Mouse (Mus musculus) heart, embryonic 16.5 days (tissue): ENCODE data around the gene Inpp5f. TPM values are rescaled to one million over a fixed set of nuclear protein-coding genes. Genes with fewer than 3 reads are reported as not detected.
A peak's percentile ranks its signal among the peaks of the same experiment; 100 is the strongest.
"Not testable (repeated sequence)": the region's sequence is repeated elsewhere in the genome, so short reads cannot be mapped to it uniquely, and the experiment has no call there.

Experiments used
- ATAC-seq: fragments of 200-750 bp; cut with Nextera tagmentation; replicated peaks from 2 replicates; pipeline ENCODE4 v1.8.0; 2017; ENCODE audit warnings: moderate number of reproducible peaks; ENCODE audit not compliant: insufficient read depth, low FRiP score; ENCODE audit errors: extremely low read depth
- H3K27ac ChIP-seq: fragments of 300-500 bp; sonication (generic); 2 replicates; pipeline ENCODE4 v1.5.1; 2014; ENCODE audit warnings: mild to moderate bottlenecking, low read length, control low read depth, moderate library complexity
- H3K27me3 ChIP-seq: fragments of 300-500 bp; sonication (generic); 2 replicates; pipeline ENCODE4 v1.6.1; 2014; ENCODE audit warnings: low read length, mixed read lengths; ENCODE audit not compliant: control insufficient read depth, insufficient read depth
- H3K36me3 ChIP-seq: fragments of 300-500 bp; sonication (generic); 2 replicates; pipeline ENCODE4 v1.6.1; 2014; ENCODE audit not compliant: control insufficient read depth, insufficient read depth
- H3K4me1 ChIP-seq: fragments of 300-500 bp; sonication (generic); 2 replicates; pipeline ENCODE4 v1.6.1; 2014; ENCODE audit warnings: low read length, mixed read lengths; ENCODE audit not compliant: control insufficient read depth, insufficient read depth
- H3K4me2 ChIP-seq: fragments of 300-500 bp; sonication (generic); 2 replicates; pipeline ENCODE4 v1.6.1; 2014; ENCODE audit warnings: low read depth, mild to moderate bottlenecking, control low read depth, low read length
- H3K4me3 ChIP-seq: fragments of 300-500 bp; sonication (generic); 2 replicates; pipeline ENCODE4 v1.5.1; 2014; ENCODE audit warnings: mild to moderate bottlenecking, control low read depth, low read length
- H3K9ac ChIP-seq: fragments of 300-500 bp; sonication (generic); 2 replicates; pipeline ENCODE4 v1.6.1; 2014; ENCODE audit warnings: low read length, control low read depth
- H3K9me3 ChIP-seq: fragments of 300-500 bp; sonication (generic); replicated peaks from 2 replicates; pipeline ENCODE4 v1.6.1; 2016; ENCODE audit warnings: low read length; ENCODE audit not compliant: control insufficient read depth
- WGBS: fragments of 180-500 bp; shearing (Covaris S2); extraction: QIAGEN DNeasy Blood & Tissue Kit; methylation state at CpG from one replicate; pipeline ENCODE4 v1.1.7; 2014; 5-methylcytosine and 5-hydroxymethylcytosine counted together
- polyA plus RNA-seq: library from polyadenylated mRNA; unstranded; fragments of >200 nt; fragmentation: Nextera tagmentation; extraction: Ambion mirVana; gene quantifications from 2 replicates; pipeline ENCODE4 v1.2.1, GENCODE M21; 2015

Gene Inpp5f
- polyA plus RNA-seq, 1 experiment from 2014 or later: 10.0 TPM

DNA sequence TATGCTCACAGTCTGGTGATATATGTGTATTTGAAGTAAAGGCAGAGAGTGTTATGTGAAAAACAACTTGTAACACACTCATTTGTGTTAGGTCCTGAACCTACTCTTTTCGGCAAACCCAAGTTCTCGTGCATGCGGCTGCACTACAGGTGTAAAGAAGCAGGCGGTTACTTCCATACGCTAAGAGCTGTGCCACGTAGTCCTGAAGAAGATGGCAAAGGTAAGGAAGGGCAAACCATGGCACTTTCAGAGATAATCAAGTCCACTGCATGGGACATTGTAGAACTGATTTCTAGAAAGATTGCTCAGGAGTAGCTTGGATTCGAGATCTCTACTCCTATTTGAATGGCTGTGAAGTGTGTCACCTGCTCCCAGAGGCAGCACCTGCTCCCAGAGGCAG is 81.0 kb downstream of the Inpp5f start:
- Histone ChIP-seq H3K9me3 (peaks cover 10% of the 10 kb centered on the region), H3K4me1 (no peaks in the 10 kb centered on the region), H3K4me3 (no peak overlapping the region), H3K27me3 (no peaks in the 10 kb centered on the region), H3K9ac (no peak overlapping the region), H3K27ac (no peak overlapping the region), H3K4me2 (no peak overlapping the region), H3K36me3 (peaks cover 30% of the 10 kb centered on the region)
- ATAC-seq: no peak
- 88% methylated on average over 7 of the region's 7 CpGs for WGBS

DNA sequence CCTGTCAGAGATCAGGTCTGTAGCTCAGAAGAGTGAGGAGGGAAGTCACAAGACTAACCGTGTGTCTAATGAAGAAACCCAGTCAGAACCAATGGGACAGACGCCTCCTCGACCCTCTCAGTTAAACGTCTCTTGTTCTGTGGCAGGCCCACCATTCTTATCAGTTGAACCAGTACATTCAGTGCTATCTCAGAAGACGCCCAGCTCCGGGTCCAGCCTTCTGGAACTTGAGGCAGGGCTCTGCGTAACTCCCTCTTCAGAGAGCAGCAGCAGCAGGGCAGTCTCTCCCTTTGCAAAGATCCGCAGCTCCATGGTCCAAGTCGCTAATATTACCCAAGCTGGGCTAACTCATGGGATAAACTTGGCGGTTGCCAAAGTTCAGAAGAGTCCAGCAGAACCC is 83.7 kb downstream of the Inpp5f start:
- H3K9ac ChIP-seq: no peak overlapping the region
- H3K36me3 ChIP-seq: peaks cover 38% of the 10 kb centered on the region
- WGBS: 70% methylated on average over 10 of the region's 10 CpGs
- no peak overlapping the region for H3K4me2 ChIP-seq
- no peaks in the 10 kb centered on the region for H3K27me3 ChIP-seq
- no peaks in the 10 kb centered on the region for H3K4me1 ChIP-seq
- no peak overlapping the region for H3K4me3 ChIP-seq
- no peak overlapping the region for H3K27ac ChIP-seq
- H3K9me3 ChIP-seq: no peaks in the 10 kb centered on the region
- no peak for ATAC-seq

GRCm38 (mm10) chr7:128699959-128700358 is 88.8 kb downstream of the Inpp5f start:
- not testable (repeated sequence) for H3K4me3 ChIP-seq, H3K9me3 ChIP-seq, H3K27me3 ChIP-seq, H3K4me2 ChIP-seq, H3K9ac ChIP-seq, H3K4me1 ChIP-seq, ATAC-seq, H3K27ac ChIP-seq
- 67% methylated on average over 6 of the region's 6 CpGs for WGBS
- H3K36me3 ChIP-seq: peaks cover 66% of the 10 kb centered on the region

GRCm38 (mm10) chr7:128705735-128706134 is 94.6 kb downstream of the Inpp5f start:
- H3K9ac ChIP-seq: no peak overlapping the region
- H3K9me3 ChIP-seq: no peaks in the 10 kb centered on the region
- H3K36me3 ChIP-seq: peaks cover 65% of the 10 kb centered on the region
- H3K27ac ChIP-seq: no peak overlapping the region
- no peak overlapping the region for H3K4me2 ChIP-seq
- ATAC-seq: peak; percentile 78
- no peaks in the 10 kb centered on the region for H3K27me3 ChIP-seq
- H3K4me1 ChIP-seq: no peaks in the 10 kb centered on the region
- no peak overlapping the region for H3K4me3 ChIP-seq
- WGBS: 22% methylated on average over 4 of the region's 4 CpGs

GRCm38 (mm10) chr7:128717991-128718390 is 106.9 kb downstream of the Inpp5f start:
- H3K9me3 ChIP-seq: no peaks in the 10 kb centered on the region
- no peak overlapping the region for H3K4me2 ChIP-seq
- no peaks in the 10 kb centered on the region for H3K27me3 ChIP-seq
- WGBS: 51% methylated on average over 4 of the region's 4 CpGs
- H3K36me3 ChIP-seq: peaks cover 42% of the 10 kb centered on the region
- no peak for ATAC-seq
- no peaks in the 10 kb centered on the region for H3K4me1 ChIP-seq
- H3K27ac ChIP-seq: no peak overlapping the region
- no peak overlapping the region for H3K4me3 ChIP-seq
- H3K9ac ChIP-seq: no peak overlapping the region

DNA sequence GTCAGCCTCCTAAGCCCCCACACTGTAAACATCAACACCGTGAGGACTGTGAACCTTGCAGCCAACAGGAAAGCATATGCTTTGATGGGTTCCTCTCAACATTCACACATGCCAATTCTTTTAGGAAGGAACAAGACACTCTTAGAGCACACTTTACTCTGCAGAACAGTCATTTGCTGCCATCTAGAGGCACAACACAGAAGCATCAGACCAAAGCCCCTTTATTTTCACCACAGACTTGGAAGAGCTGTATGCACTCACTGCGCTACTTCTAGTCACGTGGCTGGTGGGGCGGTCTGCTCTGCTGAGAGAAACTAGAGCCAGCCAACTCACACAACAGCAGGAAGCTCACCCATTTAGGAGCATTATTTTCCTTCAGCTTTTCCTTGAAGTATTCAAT is 113.6 kb downstream of the Inpp5f start:
- H3K9me3 ChIP-seq: no peaks in the 10 kb centered on the region
- peak overlapping the region; percentile 46 for H3K27ac ChIP-seq
- H3K4me1 ChIP-seq: peaks cover 14% of the 10 kb centered on the region
- H3K36me3 ChIP-seq: peaks cover 15% of the 10 kb centered on the region
- no peak overlapping the region; the same call in 1 of the 2 replicates for H3K9ac ChIP-seq
- 21% methylated on average over 4 of the region's 4 CpGs for WGBS
- no peak overlapping the region for H3K4me2 ChIP-seq
- H3K27me3 ChIP-seq: no peaks in the 10 kb centered on the region
- ATAC-seq: peak; percentile 91
- H3K4me3 ChIP-seq: no peak overlapping the region

DNA sequence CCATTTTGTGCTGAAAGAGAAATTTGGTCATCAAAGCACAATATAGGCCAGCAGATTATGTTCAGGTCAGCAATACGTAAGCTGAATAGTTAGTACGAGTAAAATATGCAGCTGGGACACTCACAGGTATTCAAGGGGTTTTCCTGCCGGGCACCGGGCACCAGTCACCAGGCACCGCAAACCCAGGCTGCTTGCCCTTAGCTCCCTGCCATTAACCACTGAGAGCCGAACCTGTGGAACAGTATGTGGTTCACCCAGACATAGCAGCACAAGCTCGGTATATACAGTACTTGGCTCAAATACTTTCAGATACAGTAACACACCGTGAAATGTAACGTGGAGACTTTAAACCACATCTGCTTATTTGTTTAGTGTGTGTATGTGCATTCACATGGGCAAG is 114.1 kb downstream of the Inpp5f start:
- peaks cover 14% of the 10 kb centered on the region for H3K4me1 ChIP-seq
- H3K4me3 ChIP-seq: no peak overlapping the region
- H3K27me3 ChIP-seq: no peaks in the 10 kb centered on the region
- no peak overlapping the region for H3K4me2 ChIP-seq
- H3K9ac ChIP-seq: no peak overlapping the region; the same call in 1 of the 2 replicates
- H3K27ac ChIP-seq: peak overlapping the region; percentile 46
- WGBS: 79% methylated on average over 9 of the region's 9 CpGs
- no peak for ATAC-seq
- H3K36me3 ChIP-seq: peaks cover 14% of the 10 kb centered on the region; the same call in 1 of the 2 replicates
- no peaks in the 10 kb centered on the region for H3K9me3 ChIP-seq

DNA sequence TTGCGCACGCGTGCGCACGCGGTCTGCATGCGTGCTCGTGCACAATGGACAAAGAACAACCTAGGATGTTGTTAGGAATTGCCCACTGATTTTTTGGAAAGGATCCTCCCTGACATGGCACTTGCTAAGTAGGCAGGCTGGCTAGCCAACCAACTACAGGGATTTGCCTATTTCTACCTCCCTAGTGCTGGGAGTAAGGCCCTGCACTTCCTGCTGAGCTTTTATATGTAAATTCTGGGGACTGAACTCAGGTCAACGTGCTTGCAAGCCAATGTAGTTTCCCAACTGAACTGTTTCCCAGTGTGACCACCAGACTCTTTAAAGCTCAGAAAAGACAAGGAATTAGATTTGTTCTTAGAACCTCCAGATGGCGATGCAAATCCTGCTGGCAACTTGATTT is 115.9 kb downstream of the Inpp5f start:
- no peak overlapping the region for H3K9ac ChIP-seq
- peaks cover 9% of the 10 kb centered on the region; the same call in 1 of the 2 replicates for H3K36me3 ChIP-seq

DNA sequence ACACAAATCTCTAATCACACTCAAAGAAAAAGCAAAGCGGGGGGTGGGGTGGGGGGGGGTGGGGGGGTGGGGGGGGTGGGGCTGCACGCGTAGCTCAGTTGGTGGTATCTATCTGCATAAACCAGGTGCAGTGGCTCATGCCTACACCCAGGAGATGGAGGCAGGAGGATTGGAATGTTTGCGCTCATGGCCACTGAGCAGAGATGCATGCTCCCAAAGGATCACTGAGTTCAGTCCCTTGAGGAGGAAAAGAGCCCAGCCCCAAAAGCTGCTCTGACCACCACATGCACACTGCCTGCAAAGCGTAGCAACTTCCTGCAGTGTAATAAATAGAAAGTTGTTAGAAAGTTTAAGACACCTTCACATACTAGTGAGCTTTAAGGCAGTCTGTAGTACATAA is 116.6 kb downstream of the Inpp5f start:
- H3K36me3 ChIP-seq: peaks cover 9% of the 10 kb centered on the region; the same call in 1 of the 2 replicates
- no peak for ATAC-seq
- H3K9me3 ChIP-seq: no peaks in the 10 kb centered on the region
- peaks cover 22% of the 10 kb centered on the region for H3K4me1 ChIP-seq
- WGBS: 67% methylated on average over 5 of the region's 5 CpGs
- H3K27ac ChIP-seq: no peak overlapping the region
- H3K27me3 ChIP-seq: no peaks in the 10 kb centered on the region
- no peak overlapping the region for H3K4me3 ChIP-seq
- H3K9ac ChIP-seq: no peak overlapping the region
- no peak overlapping the region for H3K4me2 ChIP-seq

More for the DNA sequence above, 115.9 kb downstream of the Inpp5f start:
- ATAC-seq: no peak
- H3K27ac ChIP-seq: no peak overlapping the region
- H3K9me3 ChIP-seq: no peaks in the 10 kb centered on the region
- H3K27me3 ChIP-seq: no peaks in the 10 kb centered on the region
- peaks cover 21% of the 10 kb centered on the region for H3K4me1 ChIP-seq
- H3K4me3 ChIP-seq: no peak overlapping the region
- WGBS: 79% methylated on average over 10 of the region's 10 CpGs
- no peak overlapping the region for H3K4me2 ChIP-seq
